8 mouse cellular contexts compared by ENCODE assay signal in genomic region chr11:52333616-52334015, GRCm38 (mm10). TPM values are rescaled to one million over a fixed set of nuclear protein-coding genes. Genes with fewer than 3 reads are reported as not detected.
DNase-seq lines count a peak whose midpoint lies in the region; ATAC-seq and TF ChIP-seq lines count a peak whose summit lies in the region.
"Had no signal": no experiment of that assay in that cellular context is flagged by ENCODE, and none has a peak within 500 bp of the region (broad histone marks: within the 10 kb centered on the region; RNA-seq: fewer than 3 reads in every experiment).

No protein-coding gene starts in this region.

- no peak overlapping the region for H3K4me3 ChIP-seq in thymus, adult 2 months (ENCODE audit: control insufficient read depth, insufficient read depth, low read length)
- no peak overlapping the region for H3K4me3 ChIP-seq in stomach, postnatal 0 days (ENCODE audit: low read depth, low read length)

- intact Hi-C loops in gastrocnemius, postnatal 14 days (cut with DNase I; ENCODE audit: low total_unique reads), result no loop called here

- no peak overlapping the region for H3K9ac ChIP-seq in stomach, postnatal 0 days (ENCODE audit: low read length)

- no peak overlapping the region for H3K4me2 ChIP-seq in stomach, postnatal 0 days (replicated peaks; ENCODE audit: low read depth)

- no peak for TF ChIP-seq CTCF in thymus, adult 2 months (IDR thresholded peaks at IDR 0.05; ENCODE audit: borderline replicate concordance, control insufficient read depth, extremely low read depth, insufficient read depth, low read length, poor library complexity)
- TF ChIP-seq CTCF in stomach, postnatal 0 days (IDR thresholded peaks at IDR 0.05; ENCODE audit: low read depth), result no peak

- peak overlapping the region; percentile 82 for H3K27ac ChIP-seq in thymus, adult 2 months (ENCODE audit: control insufficient read depth, insufficient read depth, low read length)
- H3K27ac ChIP-seq in stomach, postnatal 0 days (replicated peaks), result peak overlapping the region; percentile 35
- H3K27ac ChIP-seq: macrophage had no signal

- peaks cover 54% of the 10 kb centered on the region for H3K4me1 ChIP-seq in thymus, adult 2 months (replicated peaks; ENCODE audit: control insufficient read depth, insufficient read depth, low read length)
- peaks cover 6% of the 10 kb centered on the region; the same call in 1 of the 2 replicates for H3K4me1 ChIP-seq in stomach, postnatal 0 days (replicated peaks; ENCODE audit: control insufficient read depth, insufficient read depth)

- no peak for TF ChIP-seq POLR2A in thymus, adult 2 months (IDR thresholded peaks at IDR 0.05; ENCODE audit: control insufficient read depth, extremely low read depth, insufficient read depth, low read length, poor library complexity)

- TF ChIP-seq EP300 in stomach, postnatal 0 days (optimal IDR thresholded peaks at IDR 0.05), result no peak

- WGBS in thymus, adult 2 months, result 95% methylated on average over 13 of the region's 13 CpGs
- 75% methylated on average over 13 of the region's 13 CpGs for WGBS in stomach, postnatal 0 days

- DNase-seq in thymus, adult 2 months, result no peak
- DNase-seq in thymus, postnatal 0 days (ENCODE audit: low spot score), result no peak
- DNase-seq in gastrocnemius, postnatal 14 days, result peak; percentile 75
- peak; percentile 62 to 71 for DNase-seq in layer of hippocampus, postnatal 10 days (ENCODE audit: low spot score in 2 of 2)
- DNase-seq in stomach, postnatal 0 days (ENCODE audit: low spot score), result no peak
- DNase-seq in spleen, postnatal 10 days (ENCODE audit: low spot score in 2 of 2), result no peak

- ATAC-seq in cerebellum, adult (ENCODE audit: insufficient number of reproducible peaks, low FRiP score, low TSS enrichment), result peak; percentile 93
- peak; percentile 67 for ATAC-seq in stomach, postnatal 0 days (ENCODE audit: low FRiP score, low TSS enrichment)

- H3K27me3 ChIP-seq in thymus, adult 2 months (ENCODE audit: control insufficient read depth, insufficient read depth, low read length), result no peaks in the 10 kb centered on the region
- H3K27me3 ChIP-seq in stomach, postnatal 0 days (ENCODE audit: control insufficient read depth, insufficient read depth, low read length), result no peaks in the 10 kb centered on the region

- H3K9me3 ChIP-seq in stomach, postnatal 0 days (ENCODE audit: control insufficient read depth, low read length), result no peaks in the 10 kb centered on the region

- no peaks in the 10 kb centered on the region for H3K36me3 ChIP-seq in thymus, adult 2 months (ENCODE audit: control insufficient read depth, insufficient read depth, low read length)
- H3K36me3 ChIP-seq in stomach, postnatal 0 days (ENCODE audit: control insufficient read depth, insufficient read depth, low read length), result no peaks in the 10 kb centered on the region

RNA-seq across cellular contexts. Expression of gene Vdac1, which starts 27.0 kb away (rescaled TPM):
- 64.8 and 70.3 TPM in 2 replicates for polyA plus RNA-seq in thymus, adult 2 months (2012; rRNA removed)
- 226 and 233 TPM in 2 replicates for polyA plus RNA-seq in thymus, postnatal 0 days (2015; fragmentation: Nextera tagmentation; extraction: Ambion mirVana)
- total RNA-seq in gastrocnemius, postnatal 14 days (2021), result 1,000 to 10,000 TPM; 1,133 to 1,268 TPM
- total RNA-seq in layer of hippocampus, postnatal 10 days (2021), result 100 to 1,000 TPM; 546 to 556 TPM
- 189 and 193 TPM in 2 replicates for polyA plus RNA-seq in stomach, postnatal 0 days (2015; fragmentation: Nextera tagmentation; extraction: Ambion mirVana)

RNA-seq across cellular contexts. Expression of gene Tcf7, which starts 50.8 kb away (rescaled TPM):
- polyA plus RNA-seq in thymus, adult 2 months (2012; rRNA removed), result 2,910 and 3,273 TPM in 2 replicates
- polyA plus RNA-seq in thymus, postnatal 0 days (2015; fragmentation: Nextera tagmentation; extraction: Ambion mirVana), result 1,084 and 1,272 TPM in 2 replicates
- 1 to 10 TPM; 1.9 to 2.0 TPM for total RNA-seq in gastrocnemius, postnatal 14 days (2021)
- total RNA-seq in layer of hippocampus, postnatal 10 days (2021), result 1 to 10 TPM; 5.9 to 6.7 TPM
- polyA plus RNA-seq in stomach, postnatal 0 days (2015; fragmentation: Nextera tagmentation; extraction: Ambion mirVana), result 3.6 and 3.7 TPM in 2 replicates

Comparison
In these comparisons a context has a peak if more than half of its experiments do, and no peak if none do; other contexts are left out.
1. DNase-seq: peak in gastrocnemius, postnatal 14 days (single experiment) and layer of hippocampus, postnatal 10 days (2 of 2); none in thymus, adult 2 months (single experiment), thymus, postnatal 0 days (single experiment), stomach, postnatal 0 days (single experiment) and spleen, postnatal 10 days (0 of 2).
2. RNA of gene Tcf7, which starts 50.8 kb away (polyA plus RNA-seq): 2,910 to 3,273 TPM in thymus, adult 2 months and 1,084 to 1,272 TPM in thymus, postnatal 0 days; 3.6 to 3.7 TPM in stomach, postnatal 0 days; every median in the first group is over 100 times any median in the second.